Mouse (Mus musculus): ENCODE data around the gene Fbxw14.
"Not testable (repeated sequence)": the region's sequence is repeated elsewhere in the genome, so short reads cannot be mapped to it uniquely, and the experiment has no call there.

DNA sequence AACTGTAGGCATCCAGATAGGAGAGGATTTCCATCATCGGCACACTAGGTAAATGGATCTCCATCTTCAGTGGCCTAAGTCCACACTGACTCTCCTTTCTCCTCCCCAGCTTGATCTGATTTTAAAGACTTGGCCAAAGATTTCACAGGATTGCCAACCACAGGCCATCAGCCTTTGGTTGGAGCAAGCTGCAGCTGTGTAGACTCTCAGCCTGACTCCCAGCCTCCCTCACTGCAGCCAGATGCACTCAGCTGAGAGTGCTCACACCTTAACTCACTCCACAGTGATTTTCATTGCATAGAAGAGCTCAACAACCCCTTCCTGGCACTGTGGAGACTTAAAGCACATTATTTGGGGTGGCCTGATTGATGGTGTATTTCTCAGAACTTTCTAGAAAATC lies at the start of gene Fbxw14:
- TF ChIP-seq POLR2A (IDR thresholded peaks at IDR 0.05; ENCODE audit: low read depth, low read length); CTCF (IDR thresholded peaks at IDR 0.05; ENCODE audit: extremely low read depth, insufficient read depth, insufficient read length, insufficient replicate concordance): not testable (repeated sequence)
